8 mouse cellular contexts compared by ENCODE assay signal in the genomic region with DNA sequence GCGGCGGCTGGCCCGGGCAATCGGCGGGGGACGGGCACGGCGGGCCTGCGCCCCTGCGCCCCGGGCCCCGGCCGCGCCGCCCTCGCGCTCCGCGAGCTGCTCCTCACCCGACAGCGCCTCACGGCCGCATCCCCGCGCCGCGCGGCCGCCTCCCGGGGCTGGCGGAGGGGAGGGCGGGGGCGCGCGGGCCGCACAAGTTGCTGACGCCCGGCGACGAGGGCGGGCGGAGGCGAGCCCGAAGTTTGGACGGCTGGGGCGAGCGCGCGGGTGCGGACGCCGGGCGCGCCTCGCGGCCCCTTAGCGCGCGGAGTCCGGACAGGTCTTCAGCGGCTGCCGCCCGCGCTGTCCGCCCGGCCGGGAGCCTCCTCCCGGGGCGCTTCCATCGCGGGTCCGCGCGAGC. TPM values are rescaled to one million over a fixed set of nuclear protein-coding genes. Genes with fewer than 3 reads are reported as not detected.
DNase-seq lines count a peak whose midpoint lies in the region; ATAC-seq and TF ChIP-seq lines count a peak whose summit lies in the region.

No protein-coding gene starts in this region.

- WGBS in heart, adult 2 months = under 1% methylated on average over 47 of the region's 74 CpGs
- WGBS in hindbrain, embryonic 14.5 days = 0% methylated on average over 28 of the region's 74 CpGs
- WGBS in liver, embryonic 11.5 days = 0% methylated on average over 57 of the region's 74 CpGs

- no peak for TF ChIP-seq EP300 in heart, adult 2 months (IDR thresholded peaks at IDR 0.05; ENCODE audit: insufficient read depth, low read depth, low read length)

- H3K4me2 ChIP-seq in hindbrain, embryonic 14.5 days (replicated peaks) = peak overlapping the region; percentile 61
- H3K4me2 ChIP-seq in liver, embryonic 11.5 days = peak overlapping the region; percentile 91
- H3K4me2 ChIP-seq in myocyte (ENCODE audit: low read depth) = no peak overlapping the region

- peak in 1 of 2 experiments; percentile 88 for DNase-seq in heart, adult 2 months
- no peak for DNase-seq in heart, adult 8-10 months (ENCODE audit: low spot score)
- peak; percentile 73 for DNase-seq in MN1 (ENCODE audit: low spot score)
- DNase-seq in hindbrain, embryonic 14.5 days (ENCODE audit: low spot score) = peak; percentile 46
- no peak for DNase-seq in liver, embryonic 11.5 days (ENCODE audit: low spot score)
- peak; percentile 60 to 67 for DNase-seq in urinary bladder, postnatal 4 days (ENCODE audit: low spot score in 2 of 2)

- peaks cover 10% of the 10 kb centered on the region for H3K4me1 ChIP-seq in heart, adult 2 months (ENCODE audit: control insufficient read depth, insufficient read depth, low read length)
- peaks cover 5% of the 10 kb centered on the region; the same call in 1 of the 2 replicates for H3K4me1 ChIP-seq in hindbrain, embryonic 14.5 days (replicated peaks; ENCODE audit: control insufficient read depth, insufficient read depth, low read length)
- peaks cover 18% of the 10 kb centered on the region for H3K4me1 ChIP-seq in liver, embryonic 11.5 days (replicated peaks; ENCODE audit: control insufficient read depth, insufficient read depth, low read length)

- peak overlapping the region; percentile 88 for H3ac ChIP-seq in myocyte (ENCODE audit: control insufficient read depth, insufficient read length)

- no peaks in the 10 kb centered on the region for H3K27me3 ChIP-seq in heart, adult 2 months (ENCODE audit: control insufficient read depth, insufficient read depth, low read length)
- H3K27me3 ChIP-seq in hindbrain, embryonic 14.5 days (ENCODE audit: control insufficient read depth, insufficient read depth, low read length) = no peaks in the 10 kb centered on the region
- no peaks in the 10 kb centered on the region for H3K27me3 ChIP-seq in liver, embryonic 11.5 days (replicated peaks; ENCODE audit: control insufficient read depth, insufficient read depth, low read length)
- H3K27me3 ChIP-seq in myocyte (ENCODE audit: control insufficient read depth, insufficient read depth, insufficient read length) = no peaks in the 10 kb centered on the region

- H3K9ac ChIP-seq in heart, adult 2 months (ENCODE audit: low read depth, low read length) = peak overlapping the region; percentile 86
- peak overlapping the region; percentile 66 for H3K9ac ChIP-seq in hindbrain, embryonic 14.5 days
- peak overlapping the region; percentile 91 for H3K9ac ChIP-seq in liver, embryonic 11.5 days (ENCODE audit: low read depth, low read length)

- peak overlapping the region; percentile 98 for H3K27ac ChIP-seq in heart, adult 2 months
- H3K27ac ChIP-seq in hindbrain, embryonic 14.5 days = peak overlapping the region; percentile 75
- peak overlapping the region; percentile 96 for H3K27ac ChIP-seq in liver, embryonic 11.5 days (ENCODE audit: low read depth, low read length)

- intact Hi-C loops in heart, adult 2 months (cut with DNase I) = loop anchor here (2.0 to 10.0 kb wide), 2 partner anchors 172 to 214 kb away; no protein-coding TSS in a partner anchor

- peaks cover 9% of the 10 kb centered on the region for H3K36me3 ChIP-seq in heart, adult 2 months (ENCODE audit: control insufficient read depth, insufficient read depth, low read length)
- H3K36me3 ChIP-seq in hindbrain, embryonic 14.5 days (replicated peaks; ENCODE audit: control insufficient read depth, insufficient read depth) = no peaks in the 10 kb centered on the region
- H3K36me3 ChIP-seq in liver, embryonic 11.5 days (ENCODE audit: control insufficient read depth, insufficient read depth, low read length) = no peaks in the 10 kb centered on the region
- no peaks in the 10 kb centered on the region for H3K36me3 ChIP-seq in myocyte (ENCODE audit: control insufficient read depth, insufficient read depth)

- ATAC-seq in erythroid progenitor cell, adult 5-6 weeks (replicated peaks; ENCODE audit: low FRiP score, poor library complexity, severe bottlenecking) = peak; percentile 43
- ATAC-seq in hindbrain, embryonic 14.5 days (ENCODE audit: low FRiP score) = no peak
- peak; percentile 38 for ATAC-seq in liver, embryonic 11.5 days (replicated peaks; ENCODE audit: low FRiP score)

- H3K79me2 ChIP-seq in heart, adult 2 months (replicated peaks; ENCODE audit: control insufficient read depth, insufficient read depth, low read length) = peaks cover 3% of the 10 kb centered on the region; the same call in 1 of the 2 replicates
- H3K79me2 ChIP-seq in myocyte (ENCODE audit: control insufficient read depth, insufficient read depth) = peaks cover 46% of the 10 kb centered on the region

- TF ChIP-seq CTCF in heart, adult 2 months (IDR thresholded peaks at IDR 0.05) = no peak

- peak overlapping the region; percentile 80 for H3K4me3 ChIP-seq in heart, adult 2 months
- peak overlapping the region; percentile 59 for H3K4me3 ChIP-seq in hindbrain, embryonic 14.5 days (replicated peaks; ENCODE audit: low read length)
- peak overlapping the region; percentile 74 for H3K4me3 ChIP-seq in liver, embryonic 11.5 days (ENCODE audit: low read depth, low read length)
- peak overlapping the region; percentile 54 for H3K4me3 ChIP-seq in myocyte

- no peak for TF ChIP-seq POLR2A in heart, adult 2 months (IDR thresholded peaks at IDR 0.05; ENCODE audit: insufficient read depth, low read depth, low read length)
- TF ChIP-seq POLR2A in myocyte (IDR thresholded peaks at IDR 0.05; ENCODE audit: insufficient read length, low read depth) = no peak

- H3K9me3 ChIP-seq in hindbrain, embryonic 14.5 days (ENCODE audit: control insufficient read depth, low read length) = no peaks in the 10 kb centered on the region
- no peaks in the 10 kb centered on the region for H3K9me3 ChIP-seq in liver, embryonic 11.5 days (ENCODE audit: control insufficient read depth, low read length)

TF ChIP-seq in myocyte, 11 proteins besides CTCF, POLR2A, EP300 and RAD21:
- no peak for TF ChIP-seq E2F4 (IDR thresholded peaks at IDR 0.05; ENCODE audit: insufficient read depth)
- no peak for TF ChIP-seq MAX (IDR thresholded peaks at IDR 0.05; ENCODE audit: low read depth)
- no peak for TF ChIP-seq SRF (IDR thresholded peaks at IDR 0.05; ENCODE audit: control insufficient read depth, insufficient read length, low read depth)
- no peak for TF ChIP-seq MYOD1 (IDR thresholded peaks at IDR 0.05; ENCODE audit: control insufficient read depth in 1 of 3, insufficient read length in 2 of 3, low read depth in 2 of 3)
- no peak for TF ChIP-seq CEBPB (IDR thresholded peaks at IDR 0.05; ENCODE audit: insufficient read depth, poor library complexity, severe bottlenecking)
- TF ChIP-seq MYOG (IDR thresholded peaks at IDR 0.05; ENCODE audit: control insufficient read depth in 1 of 3, insufficient read depth in 1 of 3, insufficient read length in 2 of 3, low read depth in 2 of 3) = no peak
- TF ChIP-seq TCF12 (IDR thresholded peaks at IDR 0.05; ENCODE audit: insufficient read depth, poor library complexity, severe bottlenecking) = no peak
- TF ChIP-seq POLR2AphosphoS2 (IDR thresholded peaks at IDR 0.05; ENCODE audit: insufficient read length, low read depth) = no peak
- no peak for TF ChIP-seq USF1 (IDR thresholded peaks at IDR 0.05; ENCODE audit: low read depth)
- TF ChIP-seq REST (IDR thresholded peaks at IDR 0.05; ENCODE audit: insufficient read depth, insufficient read length) = no peak
- TF ChIP-seq TCF3 (IDR thresholded peaks at IDR 0.05; ENCODE audit: insufficient read length, low read depth) = no peak

RNA-seq across cellular contexts. Expression of gene Ppp2r5a, which starts 6.6 kb away (rescaled TPM):
- total RNA-seq in heart, adult 2 months (2021) = 100 to 1,000 TPM; 105 to 110 TPM
- 53.7 and 79.2 TPM in 2 replicates for polyA plus RNA-seq in heart, adult 2 months (2012; rRNA removed)
- 10 to 100 TPM; 94.2 to 98.9 (median 97.9) TPM for total RNA-seq in heart, adult 8-10 months (2022)
- 59.1 and 84.3 TPM in 2 replicates for total RNA-seq in erythroid progenitor cell, adult 5-6 weeks (2015; ENCODE audit: low replicate concordance)
- 60.7 and 94.6 TPM in 2 replicates for total RNA-seq in erythroid progenitor cell, adult 5-6 weeks (2017; ENCODE audit: low replicate concordance)
- 12.6 and 14.4 TPM in 2 replicates for polyA plus RNA-seq in hindbrain, embryonic 14.5 days (2014; fragmentation: Nextera tagmentation; extraction: Ambion mirVana)
- polyA plus RNA-seq in liver, embryonic 11.5 days (2014; fragmentation: Nextera tagmentation; extraction: Ambion mirVana) = 32.4 and 39.9 TPM in 2 replicates
- polyA plus RNA-seq in myocyte (2012; fragmentation: generic; extraction: Trizol) = 28.1 TPM

Comparison
In these comparisons a context has a peak if more than half of its experiments do, and no peak if none do; other contexts are left out.
1. DNase-seq: peak in MN1 (single experiment), hindbrain, embryonic 14.5 days (single experiment) and urinary bladder, postnatal 4 days (2 of 2); none in heart, adult 8-10 months (single experiment) and liver, embryonic 11.5 days (single experiment).
2. Peak in every context shown above with its lines, with median percentiles within 50 percentile points of each other: H3K27ac ChIP-seq, H3K4me3 ChIP-seq and H3K9ac ChIP-seq.